Mouse (Mus musculus) mouse trophoblast stem cell (cell line): ENCODE measurements around the gene Map2k1.
"Not testable (repeated sequence)": the region's sequence is repeated elsewhere in the genome, so short reads cannot be mapped to it uniquely, and the experiment has no call there.

Source experiments
- in situ Hi-C, 2 experiments: fragments of 300-500 bp; cut with MseI, MboI; formaldehyde crosslinking; loops; 2 replicates in 1 of 2; 3 replicates in 1 of 2; pipeline ENCODE4 v1.15.1; 2025

The Map2k1 gene

GRCm38 (mm10) chr9:64172145-64172815, 81.2 kb downstream of the Map2k1 start:
- in situ Hi-C loops: loop anchor here in 1 of 2 experiments (10.0 kb wide), 1 partner anchor 103 kb away; no protein-coding TSS in a partner anchor

- in situ Hi-C loops: loop anchor here in 1 of 2 experiments (10.0 kb wide), 1 partner anchor 105 kb away; no protein-coding TSS in a partner anchor
Observed at GRCm38 (mm10) chr9:64169967-64170366, 83.5 kb downstream of the Map2k1 start.

DNA sequence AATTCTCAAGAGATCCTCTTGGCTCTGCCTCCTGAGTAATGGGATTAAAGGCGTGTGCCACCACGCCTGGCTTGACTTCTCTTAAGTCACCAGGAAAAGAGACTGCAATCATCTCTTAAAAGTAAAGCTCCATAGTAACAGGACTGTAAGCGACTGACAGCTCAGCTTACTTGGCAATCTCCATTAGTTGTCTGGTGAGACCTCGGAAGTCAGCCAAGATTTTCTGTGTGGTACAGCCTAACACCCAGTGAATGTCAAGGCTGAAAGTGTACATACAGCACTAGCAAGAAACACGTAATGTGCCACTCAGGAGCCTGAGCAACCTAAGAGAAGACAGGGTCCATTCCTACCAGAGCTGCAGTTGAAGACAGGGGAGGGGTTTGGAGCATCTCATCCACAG, 93.0 kb downstream of the Map2k1 start:
- in situ Hi-C loops: no loop called here

DNA sequence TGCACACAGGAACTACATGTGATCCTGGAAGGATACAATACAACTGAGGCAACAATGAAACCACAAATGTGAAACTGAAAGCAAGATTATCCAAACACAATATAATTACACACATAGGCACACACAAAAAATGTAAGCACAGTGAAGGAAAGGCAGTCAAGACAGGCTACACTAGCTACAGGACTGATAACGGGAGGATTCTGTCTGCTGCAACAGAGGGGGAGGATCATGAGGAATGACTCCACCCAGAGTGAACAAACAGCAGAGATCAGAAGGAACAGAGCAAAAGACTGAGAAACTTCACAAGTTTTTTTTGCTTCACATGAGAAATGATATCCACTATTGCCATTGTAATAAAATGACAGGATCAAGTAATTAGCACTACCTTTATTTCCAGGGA, 96.8 kb downstream of the Map2k1 start:
- in situ Hi-C loops: no loop called here

GRCm38 (mm10) chr9:64139879-64140278, 113.6 kb downstream of the Map2k1 start:
- in situ Hi-C loops: no loop called here

DNA sequence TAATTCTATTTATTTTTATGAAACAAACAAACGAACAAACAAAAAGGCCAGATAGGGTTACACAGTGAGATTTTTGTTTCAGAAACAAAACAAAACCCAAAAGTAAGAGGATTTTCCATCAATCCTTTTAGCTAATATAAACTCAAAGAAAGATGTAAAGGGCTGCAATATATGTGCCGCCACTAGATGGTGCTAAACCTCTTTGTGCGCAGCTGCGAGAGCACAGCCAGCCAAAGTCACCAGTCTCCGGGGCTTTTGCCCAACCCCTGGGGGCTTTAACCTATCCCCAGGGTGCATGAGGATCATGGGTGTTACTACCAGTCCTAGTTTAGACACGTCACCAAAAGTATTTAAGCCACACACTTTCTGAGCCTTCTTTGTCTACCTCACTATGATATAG, 114.5 kb downstream of the Map2k1 start:
- in situ Hi-C loops: not testable (repeated sequence)
